Mouse (Mus musculus): ENCODE measurements around the gene Hhat.
A peak's percentile ranks its signal among the peaks of the same experiment; 100 is the strongest.

Hhat gene

GRCm38 (mm10) chr1:192785046-192785961, 14.3 kb upstream of the Hhat start:
- no peak for DNase-seq (ENCODE audit: low spot score in 2 of 2)

- peak in 1 of 2 experiments; percentile 38 for DNase-seq (ENCODE audit: low spot score in 2 of 2)
Observed at GRCm38 (mm10) chr1:192784374-192784773, 13.4 kb upstream of the Hhat start.

- no peak for DNase-seq (ENCODE audit: low spot score in 2 of 2)
Observed at GRCm38 (mm10) chr1:192781256-192781655, 10.2 kb upstream of the Hhat start.

DNA sequence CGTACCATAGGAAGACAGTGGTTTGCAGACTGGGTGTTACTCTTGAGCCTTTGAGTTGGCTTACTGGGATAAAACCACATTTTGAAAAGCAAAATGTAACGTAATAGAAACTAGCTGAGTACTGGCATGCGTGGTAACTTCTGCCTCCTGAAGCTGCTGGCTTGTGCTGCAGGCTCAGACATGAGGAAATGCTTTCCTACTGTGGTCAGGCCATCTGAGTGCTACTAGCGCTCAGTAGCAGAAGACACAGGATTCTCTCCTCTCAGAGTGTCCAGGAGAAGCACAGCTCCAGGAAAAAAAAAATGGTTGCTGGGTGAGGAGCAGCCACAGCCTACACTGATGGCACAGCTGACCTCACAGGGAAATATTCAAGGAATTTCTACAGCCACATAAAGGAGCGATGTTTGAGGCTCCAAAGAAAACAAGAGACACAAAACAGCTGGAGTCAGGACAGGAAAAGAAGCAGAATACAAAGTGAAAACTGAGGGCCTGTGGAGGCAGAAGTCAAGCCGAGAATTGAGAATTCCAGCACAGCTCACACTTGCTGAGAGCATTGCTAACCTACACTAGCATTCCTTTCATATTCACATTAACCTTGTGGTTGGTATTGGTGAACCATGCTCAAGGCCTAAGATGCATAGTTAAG, 8.0 kb upstream of the Hhat start:
- DNase-seq (ENCODE audit: low spot score in 2 of 2), result no peak

DNA sequence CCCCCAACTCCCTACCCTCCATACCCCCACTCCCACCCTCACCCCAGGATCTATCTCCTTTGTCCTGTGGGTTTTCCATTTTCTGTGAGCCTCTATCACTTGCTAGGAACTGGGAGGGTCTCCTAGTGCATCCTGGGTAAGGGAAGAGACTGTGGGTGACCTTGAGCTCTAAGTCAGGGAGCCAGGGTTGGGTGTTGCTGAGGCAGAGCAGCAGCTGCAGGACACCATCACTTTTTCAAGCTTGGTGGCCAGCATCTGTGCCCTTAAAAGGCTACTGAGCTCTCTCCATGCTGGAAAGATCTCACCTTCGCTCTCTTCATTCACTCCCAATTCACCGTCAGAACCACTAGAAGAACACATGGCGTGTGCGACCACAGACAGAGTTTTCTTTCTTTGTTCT, 7.2 kb upstream of the Hhat start:
- no peak for DNase-seq (ENCODE audit: low spot score in 2 of 2)

DNA sequence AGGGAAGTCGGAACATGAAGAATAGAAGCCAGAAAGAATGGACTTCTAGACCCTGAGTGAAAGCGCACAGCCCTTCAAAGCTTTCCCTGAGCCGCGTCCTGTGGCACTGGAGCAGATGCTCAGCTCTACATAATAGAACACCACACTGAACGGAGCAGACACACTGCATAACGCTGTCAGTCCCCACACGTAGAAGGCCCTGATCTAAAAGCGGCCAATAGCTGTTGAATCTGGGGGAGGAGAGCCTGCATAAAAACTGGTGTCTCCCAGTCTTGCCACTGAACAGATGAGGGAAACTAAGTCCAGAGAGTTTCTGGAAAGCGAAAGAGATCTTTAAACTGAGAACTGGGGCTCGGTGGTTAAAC, 911 bp downstream of the Hhat start:
- no peak for DNase-seq (ENCODE audit: low spot score in 2 of 2)

GRCm38 (mm10) chr1:192765531-192765930, 5.5 kb downstream of the Hhat start:
- no peak for DNase-seq (ENCODE audit: low spot score in 2 of 2)

- no peak for DNase-seq (ENCODE audit: low spot score in 2 of 2)
Observed at GRCm38 (mm10) chr1:192764547-192764946, 6.5 kb downstream of the Hhat start.

GRCm38 (mm10) chr1:192762946-192763933, 7.8 kb downstream of the Hhat start:
- DNase-seq (ENCODE audit: low spot score in 2 of 2), result no peak

DNA sequence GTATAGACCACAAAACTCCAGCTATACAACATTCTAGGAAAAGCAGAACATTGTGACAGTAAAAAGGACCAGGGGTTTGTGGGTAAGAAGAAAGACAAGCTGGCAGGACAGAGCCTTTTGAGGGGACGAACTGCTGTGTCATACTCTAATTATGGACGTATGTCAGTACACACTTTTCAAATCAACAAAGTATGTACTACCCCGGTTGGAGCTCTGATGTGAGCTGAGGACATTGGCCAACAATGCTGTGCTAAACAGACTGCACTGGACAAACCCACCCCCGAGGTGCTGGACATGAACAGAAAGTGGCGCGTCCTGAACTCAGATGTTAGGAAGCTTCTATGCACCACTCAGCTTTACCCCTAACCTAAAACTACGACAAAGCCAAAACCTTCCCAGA, 14.3 kb downstream of the Hhat start:
- DNase-seq (ENCODE audit: low spot score in 2 of 2), result no peak

- DNase-seq (ENCODE audit: low spot score in 2 of 2), result no peak
Observed at GRCm38 (mm10) chr1:192755685-192756606, 15.1 kb downstream of the Hhat start.

- DNase-seq (ENCODE audit: low spot score in 2 of 2), result no peak
Observed at GRCm38 (mm10) chr1:192755246-192755645, 15.8 kb downstream of the Hhat start.

GRCm38 (mm10) chr1:192754268-192754667, 16.8 kb downstream of the Hhat start:
- no peak for DNase-seq (ENCODE audit: low spot score in 2 of 2)

DNA sequence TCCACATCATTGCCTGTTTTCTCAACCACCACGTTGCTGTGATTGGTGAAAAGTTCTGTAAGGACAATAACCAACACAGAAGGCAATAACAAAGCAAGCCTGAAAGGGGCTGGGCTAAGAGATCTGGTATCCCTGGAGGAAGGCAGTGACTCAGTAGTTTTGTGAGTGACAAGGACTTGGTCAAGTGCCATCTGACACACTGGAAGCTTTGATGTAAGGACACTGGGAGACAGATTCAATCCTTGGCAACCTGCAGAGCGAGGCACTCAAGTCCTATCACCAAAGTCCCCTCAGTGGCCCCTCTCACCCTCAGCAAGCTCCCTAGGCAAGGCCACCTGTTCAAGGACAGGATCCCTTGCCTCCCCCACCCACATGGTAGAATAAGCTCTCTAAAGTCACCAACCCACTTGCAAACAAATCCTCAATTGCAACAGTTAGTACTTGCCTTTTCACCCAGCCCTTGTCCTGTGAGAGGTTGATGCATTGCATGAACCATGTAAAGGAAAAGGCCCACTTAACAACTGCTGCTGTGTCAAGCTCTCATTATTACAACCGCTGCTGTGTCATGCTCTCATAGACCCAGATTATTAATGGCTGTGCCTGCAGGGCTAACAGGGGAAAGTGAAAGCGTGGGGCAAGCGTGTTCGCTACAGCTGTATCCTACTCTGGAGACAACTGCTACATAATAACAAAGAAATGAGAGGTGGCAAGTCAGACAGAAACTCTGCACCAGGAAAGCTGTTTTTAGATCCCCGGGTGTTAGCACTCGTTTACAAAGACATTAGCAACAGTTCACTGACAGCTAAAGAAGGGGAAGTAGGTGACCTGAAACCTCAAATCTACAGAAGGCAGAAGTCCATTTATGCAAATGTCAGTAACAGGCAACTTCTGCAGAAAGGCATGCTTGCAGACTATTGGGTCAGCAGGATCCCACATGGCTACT, 18.1 kb downstream of the Hhat start:
- no peak for DNase-seq (ENCODE audit: low spot score in 2 of 2)

DNA sequence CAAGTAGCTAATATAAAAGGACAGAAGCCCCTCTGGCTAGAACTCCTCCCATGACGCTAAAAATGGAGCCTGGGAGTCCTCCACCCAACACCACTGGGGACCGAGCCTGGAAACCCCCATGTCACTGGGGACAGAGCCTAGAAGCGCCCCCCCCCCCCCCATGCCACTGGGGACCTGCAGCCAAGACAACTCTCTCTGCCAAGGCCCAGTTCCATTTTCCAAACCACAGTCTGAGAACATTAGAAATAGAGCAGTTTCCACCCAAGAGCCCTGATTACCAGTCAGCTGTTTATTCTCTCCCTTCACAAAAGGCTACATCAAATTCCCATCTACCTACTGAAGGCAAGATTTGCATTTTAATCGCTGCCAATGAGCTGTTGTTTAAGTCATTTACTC, 21.0 kb downstream of the Hhat start:
- no peak for DNase-seq (ENCODE audit: low spot score in 2 of 2)

GRCm38 (mm10) chr1:192749270-192750041, 21.6 kb downstream of the Hhat start:
- no peak for DNase-seq (ENCODE audit: low spot score in 2 of 2)

GRCm38 (mm10) chr1:192746201-192746600, 24.8 kb downstream of the Hhat start:
- no peak for DNase-seq (ENCODE audit: low spot score in 2 of 2)

DNA sequence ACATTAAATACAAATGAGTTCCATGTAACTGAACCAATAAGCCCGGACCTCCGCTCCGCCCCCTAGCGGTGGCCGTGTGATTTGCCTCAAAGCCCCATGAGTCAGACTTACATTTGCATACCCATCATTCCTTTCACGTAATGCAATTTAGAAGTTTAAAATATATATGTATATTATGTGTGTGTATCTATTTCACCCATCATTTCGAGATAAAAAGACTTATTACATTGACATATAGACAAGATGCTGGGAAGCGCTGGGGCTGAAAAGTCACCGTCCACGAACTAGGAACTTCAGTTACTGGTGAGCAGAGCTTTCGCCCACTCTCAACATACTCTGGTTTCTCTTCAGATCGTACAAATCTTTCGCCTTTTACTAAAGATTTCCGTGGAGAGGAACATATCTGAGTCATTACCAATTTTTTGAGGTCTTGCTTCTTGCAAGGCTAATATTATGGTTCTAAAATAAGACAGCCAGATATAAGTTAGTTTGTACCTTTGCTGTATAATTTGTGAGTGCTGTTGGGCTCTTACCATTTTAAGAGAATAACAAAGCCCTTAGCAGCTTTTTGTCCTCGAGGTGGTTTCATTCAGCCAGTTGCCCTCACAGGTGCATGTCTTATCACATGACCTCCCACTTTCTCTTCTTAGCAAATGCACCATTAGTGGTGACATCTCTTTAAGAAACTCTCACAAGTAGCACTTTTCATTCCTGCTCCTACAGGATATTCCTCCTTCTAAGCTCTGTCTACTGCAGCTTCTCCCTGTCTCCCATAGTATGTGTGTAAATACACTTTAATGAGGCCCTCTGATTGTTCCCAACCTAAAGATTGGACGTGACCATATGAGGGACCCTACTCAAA, 25.6 kb downstream of the Hhat start:
- DNase-seq (ENCODE audit: low spot score in 2 of 2), result peak; percentile 72 to 82

Data from thymus, postnatal 10 days (tissue).